Mouse (Mus musculus): ENCODE measurements around the gene Nuak2.

GRCm38 (mm10) chr1:132289965-132290364, 26.0 kb upstream of the Nuak2 start:
- TF ChIP-seq CTCF (IDR thresholded peaks at IDR 0.05; ENCODE audit: low read depth) (no peak), EP300 (IDR thresholded peaks at IDR 0.05; ENCODE audit: low read depth) (no peak)
